Mouse (Mus musculus): ENCODE measurements at regions not wholly inside any gene's neighbourhood (a gene's known extent, or its start where the extent isn't known, plus 50 kb on each side); places are given as distances from the start of the nearest gene placed in this dataset.

GRCm38 (mm10) chr13:51912994-51913393 lies 66.5 kb downstream of the Gadd45g start:
- TF ChIP-seq CTCF (IDR thresholded peaks at IDR 0.05; ENCODE audit: insufficient read depth, low read depth, low read length) = no peak
- TF ChIP-seq POLR2A (IDR thresholded peaks at IDR 0.05; ENCODE audit: insufficient read depth, low read depth, low read length) = no peak

Measured in olfactory bulb, adult 2 months (tissue).